Mouse (Mus musculus): ENCODE measurements around the gene Tbx22. TPM values are rescaled to one million over a fixed set of nuclear protein-coding genes. Genes with fewer than 3 reads are reported as not detected.
A peak's percentile ranks its signal among the peaks of the same experiment; 100 is the strongest.

Tbx22 gene
- 9.3 and 13.9 TPM in 2 replicates for polyA plus RNA-seq (2016; fragmentation: Nextera tagmentation; extraction: Ambion mirVana)

DNA sequence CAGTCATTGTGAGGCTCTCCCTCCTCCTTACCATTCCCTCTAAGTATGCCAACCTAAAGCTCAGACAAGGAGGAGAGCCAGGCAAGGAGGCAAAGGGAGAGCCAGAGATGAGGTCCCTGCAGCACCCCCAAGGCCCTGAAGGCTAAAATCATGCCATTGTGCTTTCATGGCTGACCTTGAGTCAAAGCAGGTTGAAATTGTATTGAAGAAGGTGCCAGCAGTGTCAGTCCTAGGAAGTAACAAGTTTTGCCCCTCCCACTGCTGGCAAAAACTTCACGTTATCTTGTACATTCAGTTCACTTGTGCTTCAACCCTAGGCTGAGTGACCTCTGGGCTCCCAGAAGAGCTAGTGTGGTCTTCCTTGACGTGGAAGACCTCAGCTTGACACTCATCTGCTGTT lies at the start of gene Tbx22:
Tbx22 (plus strand) TSS at position 301 of the 400 bp plus-strand sequence.
- H3K36me3 ChIP-seq = no peaks in the 10 kb centered on the region
- H3K4me3 ChIP-seq = no peak within 1 kb of the TSS
- H3K4me1 ChIP-seq = no peaks in the 10 kb centered on the region
- H3K27ac ChIP-seq = no peak within 1 kb of the TSS
- H3K9ac ChIP-seq = no peak within 1 kb of the TSS
- 54% methylated on average over 2 of the region's 2 CpGs for WGBS
- no peaks in the 10 kb centered on the region for H3K9me3 ChIP-seq
- H3K4me2 ChIP-seq (replicated peaks) = no peak within 1 kb of the TSS
- H3K27me3 ChIP-seq = no peaks in the 10 kb centered on the region
- no peak for ATAC-seq (ENCODE audit: insufficient number of reproducible peaks, insufficient read depth, low FRiP score, low TSS enrichment)

DNA sequence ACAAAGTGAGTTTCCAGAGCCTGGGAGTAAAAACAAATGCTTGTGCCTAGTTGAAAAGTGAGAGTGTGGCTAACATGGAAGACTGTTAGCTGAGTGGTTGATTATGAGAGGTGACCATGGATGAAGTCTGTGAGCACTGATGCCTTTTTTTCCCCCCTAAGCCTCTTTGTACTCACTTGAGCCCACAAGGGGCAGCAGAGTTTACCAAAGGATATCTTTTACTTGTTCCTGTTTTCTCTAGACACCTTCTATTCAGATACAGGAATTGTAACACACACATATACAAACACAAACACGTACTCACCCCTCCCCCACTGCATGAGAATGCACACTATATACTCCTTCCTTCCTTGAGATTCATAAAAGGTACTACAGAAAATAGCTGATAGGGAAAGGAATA lies 913 bp downstream of the Tbx22 start:
- no peak for ATAC-seq (ENCODE audit: insufficient number of reproducible peaks, insufficient read depth, low FRiP score, low TSS enrichment)
- Histone ChIP-seq H3K4me1 (no peaks in the 10 kb centered on the region), H3K27ac (no peak overlapping the region), H3K9me3 (no peaks in the 10 kb centered on the region), H3K4me2 (replicated peaks) (no peak overlapping the region), H3K4me3 (no peak overlapping the region), H3K36me3 (no peaks in the 10 kb centered on the region), H3K9ac (no peak overlapping the region), H3K27me3 (no peaks in the 10 kb centered on the region)
- WGBS = 27% methylated on average over 1 of the region's 1 CpGs

DNA sequence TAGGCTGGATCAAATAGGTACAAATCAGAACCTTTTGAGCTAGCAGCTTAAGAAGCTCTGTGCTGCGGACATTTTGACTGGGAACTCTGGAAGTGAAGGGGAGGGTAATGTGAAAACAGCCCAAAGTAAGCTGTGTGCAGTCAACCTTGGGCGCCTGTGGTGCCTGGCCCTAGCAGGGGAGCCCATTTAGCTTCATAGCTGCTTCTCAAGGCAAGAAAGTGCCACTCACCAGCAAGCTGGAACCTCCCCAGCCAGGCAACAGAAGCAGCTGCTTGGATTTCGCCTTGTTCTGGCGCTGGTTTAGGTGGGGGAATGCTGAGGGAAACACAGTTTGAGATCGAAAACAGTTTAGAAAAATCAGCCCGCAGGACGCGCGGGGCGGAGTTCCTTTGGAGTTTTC lies 11.4 kb downstream of the Tbx22 start:
- peaks cover 28% of the 10 kb centered on the region for H3K27me3 ChIP-seq
- no peaks in the 10 kb centered on the region for H3K36me3 ChIP-seq
- 0 out of 2 replicates have a peak overlapping the region, but pooled peaks have one; percentile 11 for H3K27ac ChIP-seq
- H3K9me3 ChIP-seq = no peaks in the 10 kb centered on the region
- H3K4me3 ChIP-seq = peak overlapping the region; percentile 23
- H3K9ac ChIP-seq = peak overlapping the region; percentile 19; the same call in 1 of the 2 replicates
- H3K4me1 ChIP-seq = no peaks in the 10 kb centered on the region
- ATAC-seq (ENCODE audit: insufficient number of reproducible peaks, insufficient read depth, low FRiP score, low TSS enrichment) = no peak
- peak overlapping the region; percentile 45 for H3K4me2 ChIP-seq (replicated peaks)
- WGBS = 18% methylated on average over 10 of the region's 10 CpGs

DNA sequence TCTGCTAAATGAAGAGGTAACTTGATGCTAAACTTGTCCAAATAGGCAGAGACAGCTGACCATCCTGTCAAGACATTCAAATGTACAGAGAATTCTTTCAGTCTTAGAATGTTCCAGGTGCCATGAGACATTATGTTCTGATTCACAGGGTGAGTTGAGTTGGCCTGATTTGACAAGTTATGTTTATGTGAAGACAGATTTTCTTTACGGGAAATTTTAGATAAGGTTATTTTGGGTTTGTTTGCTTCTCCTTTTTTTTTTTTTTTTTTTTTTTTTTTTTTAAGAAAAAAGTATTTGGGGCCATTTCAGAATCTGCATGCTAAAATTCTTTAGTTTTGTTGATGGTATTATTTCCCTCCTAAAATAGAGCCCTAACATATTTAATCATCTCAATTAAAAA lies 40.8 kb downstream of the Tbx22 start:
- Histone ChIP-seq H3K27me3 (no peaks in the 10 kb centered on the region), H3K27ac (no peak overlapping the region), H3K9ac (no peak overlapping the region), H3K4me1 (no peaks in the 10 kb centered on the region), H3K36me3 (no peaks in the 10 kb centered on the region), H3K4me2 (replicated peaks) (no peak overlapping the region), H3K4me3 (no peak overlapping the region), H3K9me3 (no peaks in the 10 kb centered on the region)
- ATAC-seq (ENCODE audit: insufficient number of reproducible peaks, insufficient read depth, low FRiP score, low TSS enrichment) = no peak
- 75% methylated on average over 1 of the region's 1 CpGs for WGBS

DNA sequence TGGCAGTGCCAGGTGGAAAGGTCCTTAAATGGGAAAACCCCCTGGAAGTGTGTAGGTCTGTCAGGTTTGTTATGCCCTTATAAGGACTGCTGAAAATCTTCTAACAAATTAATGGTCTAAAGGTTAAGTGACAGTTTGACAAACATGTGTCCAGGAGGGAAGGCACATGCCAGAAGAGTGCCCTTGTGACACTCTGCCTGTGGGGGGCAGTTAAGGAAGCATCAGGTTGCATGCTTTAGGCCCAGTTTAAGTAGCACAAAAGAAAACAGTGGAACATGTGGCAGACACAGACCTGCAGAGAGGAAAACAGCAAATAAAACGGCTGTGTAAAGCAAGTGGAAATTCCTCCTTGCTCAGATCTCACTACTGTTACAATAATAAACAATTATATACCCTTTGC lies 55.8 kb downstream of the Tbx22 start:
- Histone ChIP-seq H3K27ac (no peak overlapping the region), H3K27me3 (no peaks in the 10 kb centered on the region), H3K9ac (no peak overlapping the region), H3K4me3 (no peak overlapping the region), H3K36me3 (no peaks in the 10 kb centered on the region), H3K9me3 (no peaks in the 10 kb centered on the region), H3K4me2 (replicated peaks) (no peak overlapping the region), H3K4me1 (no peaks in the 10 kb centered on the region)
- whole genome bisulfite sequencing = 10% methylated on average over 1 of the region's 1 CpGs
- ATAC-seq (ENCODE audit: insufficient number of reproducible peaks, insufficient read depth, low FRiP score, low TSS enrichment) = no peak

Other genes with a start within 250 kb of the Tbx22 start
- gene Tent5d, start 124.6 kb downstream of the Tbx22 start, polyA plus RNA-seq (2016; fragmentation: Nextera tagmentation; extraction: Ambion mirVana) = 0.22 and 0.33 TPM in 2 replicates
- 9.6 and 11.7 TPM in 2 replicates for gene 2610002M06Rik, start 148.4 kb downstream of the Tbx22 start, polyA plus RNA-seq (2016; fragmentation: Nextera tagmentation; extraction: Ambion mirVana)

Data from embryonic facial prominence, embryonic 12.5 days (tissue).